Mouse (Mus musculus) hindbrain, embryonic 16.5 days (tissue): ENCODE data around the gene Resp18. TPM values are rescaled to one million over a fixed set of nuclear protein-coding genes. Genes with fewer than 3 reads are reported as not detected.
A peak's percentile ranks its signal among the peaks of the same experiment; 100 is the strongest.

ENCODE experiments used
- ATAC-seq: fragments of 200-750 bp; cut with Nextera tagmentation; 2 replicates; pipeline ENCODE4 v1.8.0; 2017; ENCODE audit warnings: moderate TSS enrichment, moderate library complexity
- H3K27ac ChIP-seq: fragments of 300-500 bp; sonication (generic); 2 replicates; pipeline ENCODE4 v1.5.1; 2014; ENCODE audit warnings: low read depth, mild to moderate bottlenecking, control low read depth, low read length, moderate library complexity
- H3K27me3 ChIP-seq: fragments of 300-500 bp; sonication (generic); replicated peaks from 2 replicates; pipeline ENCODE4 v1.6.1; 2014; ENCODE audit warnings: low read length; ENCODE audit not compliant: control insufficient read depth, insufficient read depth
- H3K36me3 ChIP-seq: fragments of 300-500 bp; sonication (generic); 2 replicates; pipeline ENCODE4 v1.6.1; 2014; ENCODE audit warnings: mild to moderate bottlenecking, low read length, moderate library complexity, mixed read lengths; ENCODE audit not compliant: control insufficient read depth, insufficient read depth
- H3K4me1 ChIP-seq: fragments of 300-500 bp; sonication (generic); 2 replicates; pipeline ENCODE4 v1.6.1; 2014; ENCODE audit warnings: low read depth, low read length; ENCODE audit not compliant: control insufficient read depth, insufficient read depth
- H3K4me2 ChIP-seq: fragments of 300-500 bp; sonication (generic); 2 replicates; pipeline ENCODE4 v1.6.1; 2014; ENCODE audit warnings: mild to moderate bottlenecking, low read length, control low read depth, moderate library complexity
- H3K4me3 ChIP-seq: fragments of 300-500 bp; sonication (generic); 2 replicates; pipeline ENCODE4 v1.5.1; 2014; ENCODE audit warnings: mild to moderate bottlenecking, low read length, control low read depth, moderate library complexity
- H3K9ac ChIP-seq: fragments of 300-500 bp; sonication (generic); 2 replicates; pipeline ENCODE4 v1.6.1; 2014; ENCODE audit warnings: low read depth, mild to moderate bottlenecking, control low read depth, low read length, moderate library complexity
- H3K9me3 ChIP-seq: fragments of 300-500 bp; sonication (generic); 2 replicates; pipeline ENCODE4 v1.6.1; 2014; ENCODE audit warnings: mild to moderate bottlenecking, low read length, moderate library complexity; ENCODE audit not compliant: control insufficient read depth
- WGBS: fragments of 180-500 bp; shearing (Covaris S2); extraction: QIAGEN DNeasy Blood & Tissue Kit; methylation state at CpG from one replicate; pipeline ENCODE4 v1.1.7; 2014; 5-methylcytosine and 5-hydroxymethylcytosine counted together
- polyA plus RNA-seq: library from polyadenylated mRNA; unstranded; fragments of >200 nt; fragmentation: Nextera tagmentation; extraction: Ambion mirVana; gene quantifications from 2 replicates; pipeline ENCODE4 v1.2.1, GENCODE M21; 2015

Gene Resp18
- polyA plus RNA-seq = 251 and 327 TPM in 2 replicates

- Histone ChIP-seq H3K4me3 (peak within 1 kb of the TSS; percentile 50), H3K9ac (peak within 1 kb of the TSS; percentile 62), H3K27ac (peak within 1 kb of the TSS; percentile 9; the same call in 1 of the 2 replicates), H3K4me2 (peak within 1 kb of the TSS; percentile 59), H3K27me3 (no peaks in the 10 kb centered on the region), H3K4me1 (no peaks in the 10 kb centered on the region), H3K36me3 (peaks cover 3% of the 10 kb centered on the region; the same call in 1 of the 2 replicates), H3K9me3 (no peaks in the 10 kb centered on the region)
- WGBS = 2% methylated on average over 13 of the region's 13 CpGs
- ATAC-seq = peak; percentile 73
These were observed at the start of gene Resp18 for GRCm38 (mm10) chr1:75278228-75278627. Gene Resp18 (minus strand): TSS chr1:75278415.

GRCm38 (mm10) chr1:75327461-75327860, 49.2 kb upstream of the Resp18 start:
- ATAC-seq = no peak
- H3K9ac ChIP-seq = no peak overlapping the region

GRCm38 (mm10) chr1:75319166-75319565, 41.0 kb upstream of the Resp18 start:
- H3K27ac ChIP-seq = no peak overlapping the region
- no peak overlapping the region for H3K4me3 ChIP-seq
- H3K9me3 ChIP-seq = no peaks in the 10 kb centered on the region
- peaks cover 6% of the 10 kb centered on the region for H3K4me1 ChIP-seq
- H3K4me2 ChIP-seq = no peak overlapping the region
- H3K36me3 ChIP-seq = peaks cover 7% of the 10 kb centered on the region
- WGBS = 93% methylated on average over 10 of the region's 10 CpGs
- ATAC-seq = no peak
- no peak overlapping the region for H3K9ac ChIP-seq
- H3K27me3 ChIP-seq = no peaks in the 10 kb centered on the region

More at GRCm38 (mm10) chr1:75327461-75327860, 49.2 kb upstream of the Resp18 start:
- no peaks in the 10 kb centered on the region for H3K9me3 ChIP-seq
- no peaks in the 10 kb centered on the region for H3K4me1 ChIP-seq
- H3K27ac ChIP-seq = no peak overlapping the region
- no peak overlapping the region for H3K4me2 ChIP-seq
- H3K27me3 ChIP-seq = no peaks in the 10 kb centered on the region
- H3K4me3 ChIP-seq = no peak overlapping the region
- H3K36me3 ChIP-seq = no peaks in the 10 kb centered on the region

- no peak overlapping the region for H3K27ac ChIP-seq
- no peak overlapping the region for H3K9ac ChIP-seq
- peaks cover 10% of the 10 kb centered on the region for H3K36me3 ChIP-seq
- no peak overlapping the region for H3K4me3 ChIP-seq
- no peak overlapping the region for H3K4me2 ChIP-seq
- no peaks in the 10 kb centered on the region for H3K9me3 ChIP-seq
- 94% methylated on average over 4 of the region's 4 CpGs for WGBS
- ATAC-seq = no peak
- H3K27me3 ChIP-seq = no peaks in the 10 kb centered on the region
- peaks cover 6% of the 10 kb centered on the region for H3K4me1 ChIP-seq
These were observed 40.5 kb upstream of the Resp18 start for GRCm38 (mm10) chr1:75318736-75319135.

- Histone ChIP-seq H3K27me3 (no peaks in the 10 kb centered on the region), H3K4me3 (peak overlapping the region; percentile 29), H3K9ac (peak overlapping the region; percentile 54), H3K36me3 (peaks cover 11% of the 10 kb centered on the region), H3K27ac (peak overlapping the region; percentile 65), H3K4me1 (peaks cover 6% of the 10 kb centered on the region), H3K4me2 (peak overlapping the region; percentile 45), H3K9me3 (no peaks in the 10 kb centered on the region)
- ATAC-seq = no peak
- WGBS = 68% methylated on average over 3 of the region's 3 CpGs
These were observed 40.1 kb upstream of the Resp18 start for GRCm38 (mm10) chr1:75318301-75318700.

GRCm38 (mm10) chr1:75317241-75318201, 39.3 kb upstream of the Resp18 start, which contains the start of gene Dnpep:
Gene Dnpep (minus strand): TSS chr1:75317990.
- Histone ChIP-seq H3K4me2 (peak within 1 kb of the TSS; percentile 79), H3K9me3 (no peaks in the 10 kb centered on the region), H3K27me3 (no peaks in the 10 kb centered on the region), H3K36me3 (peaks cover 18% of the 10 kb centered on the region), H3K27ac (peak within 1 kb of the TSS; percentile 92), H3K9ac (peak within 1 kb of the TSS; percentile 86), H3K4me1 (peaks cover 6% of the 10 kb centered on the region), H3K4me3 (peak within 1 kb of the TSS; percentile 77)
- under 1% methylated on average over 91 of the region's 92 CpGs for WGBS
- peak; percentile 98 for ATAC-seq

- Histone ChIP-seq H3K9ac (peak overlapping the region; percentile 86), H3K4me1 (peaks cover 6% of the 10 kb centered on the region), H3K36me3 (peaks cover 25% of the 10 kb centered on the region), H3K4me3 (peak overlapping the region; percentile 77), H3K4me2 (peak overlapping the region; percentile 79), H3K27me3 (no peaks in the 10 kb centered on the region), H3K27ac (peak overlapping the region; percentile 92), H3K9me3 (no peaks in the 10 kb centered on the region)
- peak; percentile 21 for ATAC-seq
- under 1% methylated on average over 20 of the region's 20 CpGs for WGBS
These were observed 38.6 kb upstream of the Resp18 start for GRCm38 (mm10) chr1:75316861-75317240.

- peak overlapping the region; percentile 77 for H3K4me3 ChIP-seq
- H3K27ac ChIP-seq = no peak overlapping the region
- peaks cover 6% of the 10 kb centered on the region for H3K4me1 ChIP-seq
- no peak for ATAC-seq
- WGBS = 87% methylated on average over 29 of the region's 29 CpGs
- H3K9ac ChIP-seq = peak overlapping the region; percentile 86; the same call in 1 of the 2 replicates
- peaks cover 30% of the 10 kb centered on the region for H3K36me3 ChIP-seq
- no peaks in the 10 kb centered on the region for H3K9me3 ChIP-seq
- no peaks in the 10 kb centered on the region for H3K27me3 ChIP-seq
- H3K4me2 ChIP-seq = peak overlapping the region; percentile 79
These were observed 37.5 kb upstream of the Resp18 start for GRCm38 (mm10) chr1:75315456-75316365.
